Mouse (Mus musculus) CH12.LX (cell line): ENCODE measurements at regions not wholly inside any gene's neighbourhood (a gene's known extent, or its start where the extent isn't known, plus 50 kb on each side); places are given as distances from the start of the nearest gene placed in this dataset.

Source experiments
- DNase-seq: peaks from one replicate; pipeline ENCODE4 v3.0.0-alpha.2; 2013; ENCODE audit errors: extremely low read depth
- H3K27ac ChIP-seq: 2 replicates; pipeline ENCODE4 v1.5.1; 2012; ENCODE audit warnings: low read depth, mild to moderate bottlenecking, control low read depth, moderate library complexity; ENCODE audit not compliant: insufficient read depth
- H3K27me3 ChIP-seq: replicated peaks from 2 replicates; pipeline ENCODE3; 2012; ENCODE audit warnings: inconsistent platforms
- H3K36me3 ChIP-seq, 2 experiments: replicated peaks in 1 of 2; 2 replicates each; pipeline versions ENCODE3 to v1.6.1; 2012; ENCODE audit warnings: inconsistent platforms in 1 of 2, low read length in 1 of 2, mild to moderate bottlenecking in 1 of 2, mixed read lengths in 1 of 2, moderate library complexity in 1 of 2; ENCODE audit not compliant: control insufficient read depth in 1 of 2, insufficient read depth in 1 of 2
- H3K4me1 ChIP-seq, 2 experiments: 2 replicates each; pipeline ENCODE4 v1.6.1; 2012; ENCODE audit warnings: inconsistent platforms in 1 of 2, moderate library complexity in 1 of 2; ENCODE audit not compliant: insufficient read depth in 2 of 2, control insufficient read depth in 1 of 2
- H3K4me2 ChIP-seq: 2 replicates; pipeline ENCODE4 v1.6.1; 2012; ENCODE audit warnings: low read depth, mild to moderate bottlenecking, control low read depth; ENCODE audit not compliant: poor library complexity, insufficient read depth, severe bottlenecking
- H3K4me3 ChIP-seq, 3 experiments: fragments of 150-350 bp in 1 of 3; sonication (generic) in 1 of 3; replicated peaks in 1 of 3; 2 replicates each; pipeline versions ENCODE3 to v1.5.1; 2011 to 2012; ENCODE audit warnings: low read depth in 2 of 3, low read length in 2 of 3, mild to moderate bottlenecking in 2 of 3, moderate library complexity in 2 of 3, control low read depth in 1 of 3, improper control_type of control experiment in 1 of 3, inconsistent platforms in 1 of 3, mixed read lengths in 1 of 3; ENCODE audit not compliant: poor library complexity in 1 of 3
- H3K79me2 ChIP-seq: replicated peaks from 2 replicates; pipeline ENCODE4 v1.6.1; 2012; ENCODE audit warnings: mild to moderate bottlenecking, moderate library complexity; ENCODE audit not compliant: control insufficient read depth, poor library complexity, insufficient read depth, severe bottlenecking; ENCODE audit errors: extremely low read depth
- H3K9ac ChIP-seq: 2 replicates; pipeline ENCODE4 v1.6.1; 2012; ENCODE audit warnings: low read depth, mild to moderate bottlenecking, control low read depth, moderate library complexity; ENCODE audit not compliant: insufficient read depth
- H3K9me3 ChIP-seq: replicated peaks from 2 replicates; pipeline ENCODE3; 2012; ENCODE audit warnings: low read length, inconsistent platforms, mixed read lengths
- BHLHE40 ChIP-seq: IDR thresholded peaks from 2 replicates; pipeline ENCODE4 v1.6.1; 2011; ENCODE audit warnings: mild to moderate bottlenecking, low read depth, low read length, improper control_type of control experiment
- EP300 ChIP-seq: IDR thresholded peaks from 2 replicates; pipeline ENCODE4 v1.6.1; 2011; ENCODE audit warnings: low read length, improper control_type of control experiment
- GABPA ChIP-seq: IDR thresholded peaks from 2 replicates; pipeline ENCODE4 v1.6.1; 2012; ENCODE audit warnings: low read depth, low read length, improper control_type of control experiment, inconsistent platforms; ENCODE audit not compliant: insufficient replicate concordance
- IRF4 ChIP-seq: IDR thresholded peaks from 2 replicates; pipeline ENCODE4 v1.6.1; 2014; ENCODE audit warnings: low read depth, mild to moderate bottlenecking, inconsistent platforms, low read length, improper control_type of control experiment
- JUND ChIP-seq: conservative IDR thresholded peaks from 2 replicates; pipeline ENCODE4 v1.6.1; 2011; ENCODE audit warnings: low read depth, low read length, improper control_type of control experiment
- MAX ChIP-seq: IDR thresholded peaks from 2 replicates; pipeline ENCODE4 v1.6.1; 2011; ENCODE audit warnings: low read length, improper control_type of control experiment
- MAZ ChIP-seq: IDR thresholded peaks from 2 replicates; pipeline ENCODE4 v1.6.1; 2012; ENCODE audit warnings: low read depth, mild to moderate bottlenecking, inconsistent platforms, low read length, improper control_type of control experiment, moderate library complexity
- MEF2A ChIP-seq: IDR thresholded peaks from 2 replicates; pipeline ENCODE4 v1.6.1; 2014; ENCODE audit warnings: low read depth, mild to moderate bottlenecking, inconsistent platforms, low read length, improper control_type of control experiment, borderline replicate concordance
- NELFE ChIP-seq: IDR thresholded peaks from 2 replicates; pipeline ENCODE4 v1.6.1; 2011; ENCODE audit warnings: low read depth, low read length, improper control_type of control experiment
- NRF1 ChIP-seq: IDR thresholded peaks from 2 replicates; pipeline ENCODE4 v1.6.1; 2014; ENCODE audit warnings: low read depth, mild to moderate bottlenecking, inconsistent platforms, low read length, improper control_type of control experiment, moderate library complexity
- PAX5 ChIP-seq: IDR thresholded peaks from 2 replicates; pipeline ENCODE4 v1.6.1; 2012; ENCODE audit warnings: low read length, inconsistent platforms, mixed read lengths
- POLR2A ChIP-seq: IDR thresholded peaks from 2 replicates; pipeline ENCODE4 v1.6.1; 2011; ENCODE audit warnings: low read depth, mild to moderate bottlenecking, improper control_type of control experiment, low read length
- POLR2AphosphoS2 ChIP-seq: IDR thresholded peaks from 2 replicates; pipeline ENCODE4 v1.6.1; 2011; ENCODE audit warnings: low read depth, low read length, improper control_type of control experiment
- RCOR1 ChIP-seq: conservative IDR thresholded peaks from 2 replicates; pipeline ENCODE4 v1.6.1; 2012; ENCODE audit warnings: low read depth, mild to moderate bottlenecking, inconsistent platforms, low read length, improper control_type of control experiment
- USF1 ChIP-seq: IDR thresholded peaks from 2 replicates; pipeline ENCODE4 v1.6.1; 2014; ENCODE audit warnings: low read depth, mild to moderate bottlenecking, inconsistent platforms, low read length, improper control_type of control experiment
- USF2 ChIP-seq: conservative IDR thresholded peaks from 2 replicates; pipeline ENCODE4 v1.6.1; 2011; ENCODE audit warnings: low read depth, low read length, improper control_type of control experiment
- ZC3H11A ChIP-seq: IDR thresholded peaks from 2 replicates; pipeline ENCODE4 v1.6.1; 2012; ENCODE audit warnings: low read depth, mild to moderate bottlenecking, inconsistent platforms, low read length, improper control_type of control experiment
- dilution Hi-C: fragments of 300-500 bp; cut with MboI; formaldehyde crosslinking; loops from 2 replicates; pipeline ENCODE4 v1.14.3; 2020; ENCODE audit warnings: low sequenced_read_pairs; ENCODE audit not compliant: extremely low pct_unique_long_range_greater_than_20kb, extremely low pct_ligation_motif_present
- in situ Hi-C: fragments of 300-500 bp; cut with MboI; formaldehyde crosslinking; loops from 3 replicates; pipeline ENCODE4 v1.14.3; 2019; ENCODE audit warnings: low sequenced_read_pairs, low pct_ligation_motif_present, low pct_unique_long_range_greater_than_20kb, mixed read lengths

- Histone ChIP-seq H3K36me3 (no peaks in the 10 kb centered on the region), H3K4me1 (no peaks in the 10 kb centered on the region), H3K4me2 (no peak overlapping the region), H3K4me3 (no peak overlapping the region), H3K27ac (no peak overlapping the region), H3K79me2 (no peaks in the 10 kb centered on the region), H3K9ac (no peak overlapping the region), H3K9me3 (peaks cover 34% of the 10 kb centered on the region), H3K27me3 (no peaks in the 10 kb centered on the region)
- no peak for DNase-seq
- dilution Hi-C loops (no loop called here), in situ Hi-C loops (no loop called here)
- TF ChIP-seq POLR2AphosphoS2 (no peak), JUND (no peak), GABPA (no peak), NELFE (no peak), BHLHE40 (no peak), MAX (no peak), USF2 (no peak), MEF2A (no peak), POLR2A (no peak), IRF4 (no peak)
These were observed 110.8 kb upstream of the Pdzrn3 start for GRCm38 (mm10) chr6:101488466-101488865.

- Histone ChIP-seq H3K27me3 (no peaks in the 10 kb centered on the region), H3K36me3 (no peaks in the 10 kb centered on the region), H3K4me1 (no peaks in the 10 kb centered on the region), H3K9ac (no peak overlapping the region), H3K79me2 (no peaks in the 10 kb centered on the region), H3K9me3 (peaks cover 47% of the 10 kb centered on the region), H3K27ac (no peak overlapping the region), H3K4me2 (no peak overlapping the region), H3K4me3 (no peak overlapping the region)
- no peak for DNase-seq
- dilution Hi-C loops: no loop called here
- in situ Hi-C loops: no loop called here
- TF ChIP-seq RCOR1: no peak
- TF ChIP-seq EP300: no peak
- TF ChIP-seq MAZ: no peak
- TF ChIP-seq PAX5: no peak
- no peak for TF ChIP-seq USF1
- TF ChIP-seq ZC3H11A: no peak
- TF ChIP-seq NRF1: no peak
- no peak for TF ChIP-seq POLR2A
These were observed 107.0 kb upstream of the Pdzrn3 start for GRCm38 (mm10) chr6:101484526-101485287.
